8 mouse cellular contexts compared by ENCODE assay signal in the genomic region with DNA sequence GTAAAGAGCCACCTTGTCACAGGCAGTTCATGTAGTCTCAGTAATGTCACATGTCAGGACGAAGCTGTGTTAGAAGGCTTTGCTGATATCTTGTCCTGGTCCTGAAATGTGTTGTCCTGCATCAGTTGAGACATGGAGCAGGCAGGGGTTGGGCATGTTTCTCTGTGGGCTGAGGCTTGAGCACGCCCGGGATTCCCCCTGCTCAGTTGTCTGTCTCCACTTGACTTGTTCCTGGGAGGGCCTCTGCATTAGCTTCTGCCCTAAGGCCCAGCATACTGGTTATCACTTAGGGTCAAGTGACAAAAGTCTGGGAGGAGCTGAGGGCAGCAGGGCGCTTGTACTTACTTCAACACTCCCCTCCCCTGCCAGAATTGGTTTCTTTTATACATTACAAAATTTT. TPM values are rescaled to one million over a fixed set of nuclear protein-coding genes. Genes with fewer than 3 reads are reported as not detected.
DNase-seq lines count a peak whose midpoint lies in the region; ATAC-seq and TF ChIP-seq lines count a peak whose summit lies in the region.

No protein-coding gene starts in this region.

- peaks cover 2% of the 10 kb centered on the region; the same call in 1 of the 2 replicates for H3K79me2 ChIP-seq in heart, adult 2 months (replicated peaks; ENCODE audit: control insufficient read depth, insufficient read depth, low read length)

- no peak overlapping the region for H3K4me2 ChIP-seq in neural tube, embryonic 13.5 days
- no peak overlapping the region for H3K4me2 ChIP-seq in stomach, postnatal 0 days (replicated peaks; ENCODE audit: low read depth)

- DNase-seq in heart, adult 2 months = peak in 1 of 2 experiments; percentile 20
- DNase-seq in heart, adult 8-10 months (ENCODE audit: low spot score) = no peak
- DNase-seq in neural tube, embryonic 10.5 days (ENCODE audit: extremely low spot score, low spot score) = no peak
- no peak for DNase-seq in limb, embryonic 10.5 days (ENCODE audit: low spot score)
- DNase-seq in stomach, postnatal 0 days (ENCODE audit: low spot score) = no peak
- DNase-seq in urinary bladder, postnatal 4 days (ENCODE audit: low spot score in 2 of 2) = no peak
- DNase-seq in thymus, postnatal 36 days = no peak

- H3K9me3 ChIP-seq in neural tube, embryonic 13.5 days = no peaks in the 10 kb centered on the region
- H3K9me3 ChIP-seq in limb, embryonic 10.5 days (replicated peaks) = no peaks in the 10 kb centered on the region
- no peaks in the 10 kb centered on the region for H3K9me3 ChIP-seq in stomach, postnatal 0 days (ENCODE audit: control insufficient read depth, low read length)

- TF ChIP-seq EP300 in heart, adult 2 months (IDR thresholded peaks at IDR 0.05; ENCODE audit: insufficient read depth, low read depth, low read length) = no peak
- TF ChIP-seq EP300 in stomach, postnatal 0 days (optimal IDR thresholded peaks at IDR 0.05) = no peak

- H3K4me1 ChIP-seq in heart, adult 2 months (ENCODE audit: control insufficient read depth, insufficient read depth, low read length) = peaks cover 20% of the 10 kb centered on the region
- H3K4me1 ChIP-seq in neural tube, embryonic 13.5 days (replicated peaks) = peaks cover 30% of the 10 kb centered on the region
- H3K4me1 ChIP-seq in limb, embryonic 10.5 days = peaks cover 18% of the 10 kb centered on the region
- H3K4me1 ChIP-seq in stomach, postnatal 0 days (replicated peaks; ENCODE audit: control insufficient read depth, insufficient read depth) = peaks cover 14% of the 10 kb centered on the region

- H3K36me3 ChIP-seq in heart, adult 2 months (ENCODE audit: control insufficient read depth, insufficient read depth, low read length) = peaks cover 7% of the 10 kb centered on the region; the same call in 1 of the 2 replicates
- peaks cover 33% of the 10 kb centered on the region for H3K36me3 ChIP-seq in neural tube, embryonic 13.5 days
- H3K36me3 ChIP-seq in limb, embryonic 10.5 days = peaks cover 42% of the 10 kb centered on the region
- peaks cover 16% of the 10 kb centered on the region for H3K36me3 ChIP-seq in stomach, postnatal 0 days (ENCODE audit: control insufficient read depth, insufficient read depth, low read length)

- intact Hi-C loops in heart, adult 2 months (cut with DNase I) = no loop called here

- peak overlapping the region; percentile 9; the same call in 1 of the 2 replicates for H3K9ac ChIP-seq in heart, adult 2 months (ENCODE audit: low read depth, low read length)
- H3K9ac ChIP-seq in neural tube, embryonic 13.5 days = no peak overlapping the region
- peak overlapping the region; percentile 28; the same call in 1 of the 2 replicates for H3K9ac ChIP-seq in stomach, postnatal 0 days (ENCODE audit: low read length)

- no peak overlapping the region for H3K4me3 ChIP-seq in heart, adult 2 months
- no peak overlapping the region for H3K4me3 ChIP-seq in neural tube, embryonic 13.5 days
- H3K4me3 ChIP-seq in limb, embryonic 10.5 days = no peak overlapping the region
- H3K4me3 ChIP-seq in stomach, postnatal 0 days (ENCODE audit: low read depth, low read length) = no peak overlapping the region

- H3K27ac ChIP-seq in heart, adult 2 months = peak overlapping the region; percentile 77
- H3K27ac ChIP-seq in neural tube, embryonic 13.5 days (replicated peaks) = 0 out of 2 replicates have a peak overlapping the region, but pooled peaks have one; percentile 4
- H3K27ac ChIP-seq in limb, embryonic 10.5 days = peak overlapping the region; percentile 21; the same call in 1 of the 2 replicates
- peak overlapping the region; percentile 86 for H3K27ac ChIP-seq in stomach, postnatal 0 days (replicated peaks)

- 27% methylated on average over 4 of the region's 4 CpGs for WGBS in heart, adult 2 months
- WGBS in neural tube, embryonic 13.5 days = 78% methylated on average over 4 of the region's 4 CpGs
- 76% methylated on average over 4 of the region's 4 CpGs for WGBS in limb, embryonic 10.5 days
- WGBS in stomach, postnatal 0 days = 58% methylated on average over 4 of the region's 4 CpGs

- no peaks in the 10 kb centered on the region for H3K27me3 ChIP-seq in heart, adult 2 months (ENCODE audit: control insufficient read depth, insufficient read depth, low read length)
- no peaks in the 10 kb centered on the region for H3K27me3 ChIP-seq in neural tube, embryonic 13.5 days
- H3K27me3 ChIP-seq in limb, embryonic 10.5 days (ENCODE audit: low read depth, poor library complexity, severe bottlenecking) = no peaks in the 10 kb centered on the region
- no peaks in the 10 kb centered on the region for H3K27me3 ChIP-seq in stomach, postnatal 0 days (ENCODE audit: control insufficient read depth, insufficient read depth, low read length)

- TF ChIP-seq CTCF in heart, adult 2 months (IDR thresholded peaks at IDR 0.05) = no peak
- no peak for TF ChIP-seq CTCF in stomach, postnatal 0 days (IDR thresholded peaks at IDR 0.05; ENCODE audit: low read depth)

- TF ChIP-seq POLR2A in heart, adult 2 months (IDR thresholded peaks at IDR 0.05; ENCODE audit: insufficient read depth, low read depth, low read length) = no peak

- ATAC-seq in neural tube, embryonic 13.5 days (ENCODE audit: low read depth) = no peak
- ATAC-seq in stomach, postnatal 0 days (ENCODE audit: low FRiP score, low TSS enrichment) = peak; percentile 14; the same call in 1 of the 2 replicates

RNA-seq across cellular contexts. Expression of a gene that starts 13.4 kb away (rescaled TPM):
- total RNA-seq in heart, adult 2 months (2021) = 10 to 100 TPM; 29.0 to 30.9 TPM
- polyA plus RNA-seq in heart, adult 2 months (2012; rRNA removed) = 16.0 and 32.3 TPM in 2 replicates
- 10 to 100 TPM; 27.1 to 34.5 (median 29.8) TPM for total RNA-seq in heart, adult 8-10 months (2022)
- polyA plus RNA-seq in neural tube, embryonic 13.5 days (2015; fragmentation: Nextera tagmentation; extraction: Ambion mirVana) = 34.9 and 37.3 TPM in 2 replicates
- polyA plus RNA-seq in limb, embryonic 10.5 days (2016; fragmentation: Nextera tagmentation; extraction: Ambion mirVana) = 29.0 and 38.0 TPM in 2 replicates
- 23.7 and 25.4 TPM in 2 replicates for polyA plus RNA-seq in stomach, postnatal 0 days (2015; fragmentation: Nextera tagmentation; extraction: Ambion mirVana)

RNA-seq across cellular contexts. Expression of a gene that starts 23.7 kb away (rescaled TPM):
- 10 to 100 TPM; 49.0 to 53.6 TPM for total RNA-seq in heart, adult 2 months (2021)
- 40.3 and 46.1 TPM in 2 replicates for polyA plus RNA-seq in heart, adult 2 months (2012; rRNA removed)
- total RNA-seq in heart, adult 8-10 months (2022) = 10 to 100 TPM; 47.2 to 63.1 (median 52.7) TPM
- polyA plus RNA-seq in neural tube, embryonic 13.5 days (2015; fragmentation: Nextera tagmentation; extraction: Ambion mirVana) = 21.6 and 28.0 TPM in 2 replicates
- 11.4 and 14.6 TPM in 2 replicates for polyA plus RNA-seq in limb, embryonic 10.5 days (2016; fragmentation: Nextera tagmentation; extraction: Ambion mirVana)
- polyA plus RNA-seq in stomach, postnatal 0 days (2015; fragmentation: Nextera tagmentation; extraction: Ambion mirVana) = 15.7 and 16.3 TPM in 2 replicates

Comparison
In these comparisons a context has a peak if more than half of its experiments do, and no peak if none do; other contexts are left out.
1. H3K27ac ChIP-seq: peak in every context shown above with its lines; median percentile 86 in stomach, postnatal 0 days; 77 in heart, adult 2 months; 21 in limb, embryonic 10.5 days; 4 in neural tube, embryonic 13.5 days.